Mouse (Mus musculus) erythroblast, adult 5-6 weeks (primary cell): ENCODE results near the gene Gabarapl2. TPM values are rescaled to one million over a fixed set of nuclear protein-coding genes. Genes with fewer than 3 reads are reported as not detected.
A peak's percentile ranks its signal among the peaks of the same experiment; 100 is the strongest.
"Not testable (repeated sequence)": the region's sequence is repeated elsewhere in the genome, so short reads cannot be mapped to it uniquely, and the experiment has no call there.

Experiments
- ATAC-seq: replicated peaks from 2 replicates; pipeline ENCODE4 v1.8.0; 2016; ENCODE audit warnings: moderate number of reproducible peaks, mild to moderate bottlenecking, moderate TSS enrichment, inconsistent platforms; ENCODE audit not compliant: poor library complexity, low FRiP score, severe bottlenecking
- total RNA-seq, 2 experiments: library from RNA; stranded (forward) in 1 of 2; stranded (reverse) in 1 of 2; fragments of 150-400 nt in 1 of 2; fragments of 200-764, 138-1000 nt in 1 of 2; gene quantifications; 2 replicates each; pipeline versions ENCODE4 v1.2.3 to v1.2.4; 2015 to 2017; ENCODE audit warnings: low replicate concordance in 2 of 2

Gene Gabarapl2
- total RNA-seq, 2 experiments from 2014 or later = 113 to 170 TPM

DNA sequence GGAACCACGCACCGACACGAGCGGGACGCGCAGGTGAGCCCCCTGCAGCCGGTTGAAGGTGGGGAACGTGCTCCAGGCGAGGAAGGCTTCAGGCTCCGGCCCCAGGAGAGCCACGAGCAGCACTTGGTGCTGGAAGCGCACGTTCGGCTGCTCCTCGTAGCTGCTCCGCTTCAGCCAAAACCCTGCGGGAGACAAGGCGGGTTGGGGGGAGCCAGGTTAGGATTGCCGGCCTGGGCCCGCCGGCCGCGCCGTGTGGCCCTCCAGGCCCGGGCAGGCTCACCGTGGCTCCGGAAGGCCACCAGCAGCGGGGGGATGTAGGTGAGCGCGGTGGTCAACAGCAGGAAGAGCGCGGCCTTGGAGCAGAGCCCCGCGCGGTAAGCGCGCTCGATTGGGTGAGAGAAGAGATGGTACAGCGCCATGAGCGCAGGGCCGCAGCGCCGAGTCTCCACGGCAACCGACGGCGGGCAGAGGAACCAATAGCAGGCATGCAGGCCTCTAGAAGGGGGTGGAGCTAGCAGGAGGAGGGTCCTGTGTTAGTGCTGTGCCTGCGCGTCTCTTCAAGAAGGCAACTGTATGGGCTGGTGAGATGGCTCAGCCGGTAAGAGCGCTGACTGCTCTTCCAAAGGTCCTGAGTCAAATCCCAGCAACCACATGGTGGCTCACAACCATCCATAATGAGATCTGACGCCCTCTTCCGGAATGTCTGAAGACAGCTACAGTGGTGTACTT, 7.0 kb upstream of the Gabarapl2 start, which contains the start of gene Tmem231:
Gene Tmem231, minus strand, starts transcription at position 534 of the 729 bp plus-strand sequence.
- ATAC-seq = peak; percentile 89

DNA sequence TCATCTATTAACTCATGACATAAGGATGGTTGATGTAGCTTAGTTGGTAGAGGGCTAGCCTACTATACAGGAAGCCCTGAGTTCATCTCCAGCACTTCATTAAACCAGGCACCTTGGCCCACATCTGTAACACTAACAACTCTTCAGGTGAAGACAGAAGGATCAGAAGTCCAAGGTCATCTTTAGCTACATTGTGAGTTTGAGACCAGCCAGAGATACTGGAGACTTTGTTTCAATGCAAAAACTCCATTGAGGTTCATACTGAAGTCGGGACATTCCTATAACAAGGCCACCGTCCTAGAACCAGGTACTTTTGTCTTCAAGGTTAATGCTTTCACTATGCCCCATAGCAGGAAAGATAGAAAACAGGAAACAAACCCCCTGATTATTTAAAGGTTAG, 6.3 kb upstream of the Gabarapl2 start:
- ATAC-seq = no peak

DNA sequence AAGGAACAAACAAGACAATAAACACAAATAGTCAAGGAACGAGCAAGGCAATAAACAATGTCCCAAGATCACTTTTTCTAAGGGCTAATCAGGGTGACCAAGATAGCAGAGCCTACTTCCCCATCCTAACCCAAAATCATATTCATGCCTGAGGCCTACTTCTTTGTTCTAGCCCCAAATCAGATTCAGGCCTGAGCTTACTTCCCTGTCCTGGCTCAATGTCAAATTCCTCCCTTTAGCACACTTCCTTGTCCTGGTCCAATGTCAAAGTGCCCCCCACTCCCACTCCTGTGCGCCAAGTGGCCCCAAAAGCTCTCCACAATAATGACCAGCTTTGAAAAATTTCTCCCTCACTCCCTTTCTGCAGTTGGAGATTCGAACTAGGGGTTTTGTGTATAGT, 3.3 kb upstream of the Gabarapl2 start:
- ATAC-seq = no peak

DNA sequence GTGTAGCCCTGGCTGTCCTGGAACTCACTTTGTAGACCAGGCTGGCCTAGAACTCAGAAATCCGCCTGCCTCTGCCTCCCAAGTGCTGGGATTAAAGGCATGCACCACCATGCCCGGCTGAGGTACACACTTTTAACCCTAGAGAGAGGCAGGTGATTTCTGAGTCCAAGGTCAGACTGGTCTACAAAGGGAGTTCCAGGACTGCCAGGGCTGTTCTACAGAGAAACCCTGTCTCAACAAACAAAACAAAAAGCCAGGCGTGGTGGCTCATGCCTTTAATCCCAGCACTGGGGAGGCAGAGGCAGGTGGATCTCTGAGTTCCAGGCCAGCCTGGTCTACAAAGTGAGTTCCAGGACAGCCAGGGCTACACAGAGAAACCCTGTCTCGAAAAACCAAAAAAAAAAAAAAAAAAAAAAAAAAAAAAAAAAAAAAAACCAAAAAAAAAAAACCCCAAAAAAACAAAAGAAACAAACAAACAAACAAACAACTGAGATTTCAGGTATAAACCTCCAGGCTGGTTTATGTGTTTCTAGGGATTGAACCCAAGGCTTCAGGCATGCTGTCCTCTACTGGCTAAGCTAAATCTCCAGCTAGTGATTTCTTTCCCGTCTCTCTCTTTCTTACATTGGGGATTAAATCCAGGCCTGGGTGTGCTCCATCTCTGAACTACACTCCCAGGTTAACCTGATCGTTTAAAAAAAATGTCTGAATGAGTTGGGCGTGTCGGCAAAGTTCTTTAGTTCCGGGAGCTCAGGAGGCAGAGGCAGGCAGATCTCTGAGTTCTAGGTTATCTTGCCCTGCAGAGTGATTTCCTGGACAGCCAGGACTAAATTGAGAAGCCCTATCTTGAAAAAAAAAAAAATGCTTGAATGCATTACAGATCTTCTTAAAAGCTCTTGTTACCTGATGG, 2.2 kb upstream of the Gabarapl2 start:
- not testable (repeated sequence) for ATAC-seq

DNA sequence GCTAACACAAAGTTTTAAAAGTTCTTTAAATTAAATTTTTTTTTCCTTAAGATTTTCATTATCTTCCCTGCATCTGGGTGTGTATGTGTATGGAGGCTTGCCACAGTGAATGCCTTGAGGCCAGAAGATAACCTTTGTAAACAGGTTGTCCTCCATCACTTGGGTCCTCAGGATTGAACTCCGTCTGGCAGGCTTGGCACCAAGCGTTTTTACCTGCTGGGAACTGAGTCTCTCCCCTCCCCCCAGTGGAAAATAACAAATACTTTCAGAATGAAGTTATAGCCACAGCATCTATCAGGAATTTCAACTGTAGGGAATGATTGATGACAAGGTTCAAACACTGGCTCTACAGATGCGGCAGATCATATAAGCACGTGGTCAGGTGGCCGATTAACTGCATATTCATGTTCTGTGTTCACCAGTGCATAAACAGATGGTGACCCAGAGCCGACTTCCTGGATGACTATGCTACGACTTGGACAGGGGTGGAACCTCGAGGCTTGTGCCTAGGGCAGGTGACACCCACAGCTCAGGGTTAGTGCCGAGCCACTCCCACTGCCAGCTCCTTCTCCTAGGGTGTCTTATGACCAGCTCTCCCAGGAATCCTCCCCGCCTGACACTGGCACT, 874 bp upstream of the Gabarapl2 start:
- peak; percentile 89 for ATAC-seq

DNA sequence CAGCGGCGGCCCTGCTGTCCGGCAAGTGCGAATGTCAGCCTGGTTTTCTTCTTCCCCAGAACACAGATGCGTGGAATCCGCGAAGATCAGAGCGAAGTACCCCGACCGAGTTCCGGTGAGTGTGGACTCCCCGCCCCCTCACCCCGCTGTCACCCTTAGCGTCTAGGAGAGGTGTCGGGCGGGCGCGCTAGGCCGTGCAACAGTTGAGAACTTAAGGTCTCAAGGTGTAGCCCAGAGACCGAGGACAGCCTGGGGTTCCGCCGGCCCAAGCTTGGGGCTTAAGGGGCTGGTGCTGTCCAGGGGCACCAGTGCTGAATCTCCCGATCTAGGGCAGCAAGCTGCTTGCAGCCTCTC, 575 bp downstream of the Gabarapl2 start:
- peak; percentile 51 for ATAC-seq

DNA sequence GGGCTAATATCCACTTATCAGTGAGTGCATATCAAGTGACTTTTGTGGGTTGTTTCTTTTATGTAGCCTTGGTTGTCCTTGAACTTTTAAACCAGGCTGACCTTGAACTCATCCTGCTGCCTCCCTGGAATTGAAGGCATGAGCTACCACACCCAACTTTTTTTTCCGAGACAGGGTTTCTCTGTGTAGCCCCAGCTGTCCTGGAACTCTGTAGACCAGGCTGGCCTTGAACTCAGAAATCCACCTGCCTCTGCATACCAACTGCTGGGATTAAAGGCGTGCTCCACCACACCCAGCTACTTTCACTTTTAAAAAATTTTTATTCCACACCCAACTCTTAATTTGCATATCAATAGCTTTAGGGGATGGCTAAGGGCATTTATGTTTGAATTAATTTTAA, 3.0 kb downstream of the Gabarapl2 start:
- no peak for ATAC-seq

DNA sequence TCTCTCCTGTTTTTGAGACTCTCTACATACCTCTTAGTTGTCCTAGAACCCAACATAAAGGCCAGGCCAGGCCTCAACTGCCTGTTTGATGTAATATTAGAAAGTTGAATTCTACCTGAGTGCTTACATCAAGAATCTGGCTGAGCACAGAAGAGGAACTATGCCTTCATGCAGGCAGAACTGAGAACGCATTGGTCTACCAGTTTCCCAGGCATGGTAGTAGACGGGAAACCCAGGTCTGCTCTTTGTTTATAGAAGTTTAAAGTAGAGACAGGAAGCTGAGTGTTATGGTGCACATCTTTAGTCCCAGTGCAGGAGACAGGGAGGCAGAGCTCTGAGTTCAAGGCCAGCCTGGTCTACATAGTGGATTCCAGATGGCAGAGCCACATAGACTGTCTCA, 6.6 kb downstream of the Gabarapl2 start:
- ATAC-seq = no peak

DNA sequence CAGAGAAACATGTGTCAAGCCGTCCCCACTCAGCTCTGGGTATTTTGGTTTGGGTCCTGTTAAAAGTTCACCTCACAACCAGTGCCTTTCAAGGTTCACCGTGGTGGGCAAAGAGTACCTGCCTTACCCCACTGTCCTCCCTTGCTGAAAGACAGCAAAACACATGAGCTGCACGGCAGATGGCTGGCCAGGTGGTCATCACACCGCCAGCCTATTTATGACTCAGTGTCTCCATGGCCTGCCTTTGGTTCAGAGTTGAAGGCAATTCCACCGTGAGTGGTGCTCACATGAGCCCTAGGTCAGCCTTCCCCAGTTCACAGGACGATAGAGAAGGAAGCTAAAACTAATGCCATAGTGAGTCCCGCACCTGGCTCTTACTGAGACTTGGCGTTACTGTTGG, 7.5 kb downstream of the Gabarapl2 start:
- ATAC-seq = no peak

DNA sequence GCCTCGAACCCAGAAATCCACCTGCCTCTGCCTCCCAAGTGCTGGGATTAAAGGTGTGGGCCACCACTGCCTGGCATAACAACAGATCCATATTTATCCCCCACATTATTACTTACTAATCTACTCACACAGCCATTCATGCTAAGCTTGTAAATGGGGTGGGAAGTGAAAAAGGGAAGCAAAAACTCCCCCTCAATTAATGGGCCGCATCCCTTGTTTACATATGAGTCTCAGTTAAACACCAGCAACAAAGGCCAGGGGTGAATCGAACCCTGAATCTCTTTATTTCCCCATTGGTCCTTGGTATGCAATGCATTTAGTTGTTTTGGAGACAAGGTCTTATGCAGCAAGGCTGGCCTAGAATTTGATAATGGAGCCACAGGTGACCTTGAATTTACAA, 10.3 kb downstream of the Gabarapl2 start:
- no peak for ATAC-seq

DNA sequence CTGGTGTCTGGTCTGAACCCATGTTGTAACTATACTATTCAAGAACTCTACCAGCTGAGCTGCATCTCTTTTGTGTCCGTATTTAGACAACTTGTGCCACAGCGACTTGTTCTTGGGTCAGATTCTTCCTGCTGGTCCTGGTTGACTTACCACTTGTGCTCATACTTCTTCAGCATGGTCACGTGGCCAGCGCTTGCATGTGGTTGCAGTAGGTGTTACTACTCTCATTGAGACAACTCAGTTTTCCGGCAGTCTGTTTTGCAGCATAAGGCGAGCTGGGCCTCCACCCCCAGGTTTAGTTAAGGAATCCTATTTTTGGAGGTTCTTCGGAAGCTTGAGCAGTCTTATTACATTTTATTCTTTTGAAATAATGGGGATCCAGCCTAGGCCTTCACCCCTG, 10.8 kb downstream of the Gabarapl2 start:
- ATAC-seq = no peak

DNA sequence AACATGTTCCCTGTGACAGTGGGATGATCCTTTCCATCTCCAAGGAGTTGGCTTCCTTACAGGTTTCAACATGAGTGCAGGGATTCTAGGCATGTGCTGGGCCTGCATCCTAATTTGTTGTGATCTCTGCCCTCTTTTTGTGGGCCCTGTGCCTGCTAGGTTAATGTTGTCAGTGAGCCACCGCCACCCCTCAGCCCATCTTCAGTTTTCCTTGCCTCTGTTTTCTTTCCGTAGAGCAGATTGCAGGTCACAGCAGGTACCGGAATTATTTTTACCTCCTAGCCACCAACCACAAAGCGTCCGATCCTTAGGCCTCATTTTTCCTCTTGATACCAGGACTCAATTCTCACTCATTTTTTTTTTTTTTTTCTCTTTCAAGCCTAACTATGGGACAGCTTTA, 11.4 kb downstream of the Gabarapl2 start:
- ATAC-seq = no peak

DNA sequence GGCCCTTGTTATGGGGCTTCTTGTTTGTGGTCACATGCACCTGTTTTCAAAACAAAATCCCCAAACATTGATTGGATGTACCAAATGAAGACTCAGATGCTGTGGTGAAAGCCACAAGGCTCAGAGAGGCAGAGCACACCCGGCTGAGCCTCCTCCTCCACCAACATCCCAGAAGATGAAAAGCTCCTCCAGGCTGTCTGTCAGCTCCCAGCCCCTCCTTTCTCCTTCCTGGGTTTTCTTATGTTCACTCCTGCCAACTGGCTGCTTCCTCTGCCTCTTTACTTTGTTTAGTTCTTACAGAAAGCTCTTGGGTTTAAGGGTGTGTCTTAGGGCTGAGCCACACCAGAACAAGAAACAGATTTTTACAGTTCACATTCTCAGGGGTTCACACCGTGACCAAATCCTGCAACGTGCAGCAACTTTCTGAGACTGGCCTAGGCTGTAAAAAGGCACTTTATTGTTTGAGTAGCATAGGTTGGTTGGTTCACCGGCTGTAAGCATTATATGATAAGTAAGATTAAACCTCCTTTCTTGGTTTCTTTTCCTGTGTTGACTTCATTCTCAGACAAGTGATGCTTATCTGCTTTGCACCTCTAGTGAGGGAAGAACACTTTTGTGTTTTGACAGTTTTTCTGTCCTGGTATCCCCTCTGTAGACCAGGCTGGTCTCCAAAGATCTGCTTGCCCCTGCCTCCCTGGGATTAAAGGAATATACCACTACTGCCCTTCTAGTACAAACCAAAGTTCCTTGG, 14.5 kb downstream of the Gabarapl2 start:
- ATAC-seq = no peak

DNA sequence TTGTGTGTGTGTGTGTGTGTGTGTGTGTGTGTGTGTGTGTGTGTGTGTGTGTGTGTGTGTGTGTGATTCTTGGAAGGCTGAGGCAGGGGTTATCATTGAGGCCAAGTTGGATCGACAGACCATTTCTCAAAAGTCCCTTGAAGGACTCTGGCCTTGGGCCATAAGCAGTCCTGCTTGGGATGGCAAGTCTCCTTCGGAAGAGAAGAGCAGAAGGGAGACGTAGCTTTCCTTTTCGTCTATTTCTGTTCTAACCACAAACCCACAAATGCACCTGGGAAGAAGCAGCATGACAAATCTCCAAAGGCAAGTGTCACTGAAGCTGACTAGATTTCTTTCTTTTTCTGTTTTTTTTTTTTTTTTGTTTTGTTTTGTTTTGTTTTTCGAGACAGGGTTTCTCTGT, 15.4 kb downstream of the Gabarapl2 start:
- ATAC-seq = no peak

DNA sequence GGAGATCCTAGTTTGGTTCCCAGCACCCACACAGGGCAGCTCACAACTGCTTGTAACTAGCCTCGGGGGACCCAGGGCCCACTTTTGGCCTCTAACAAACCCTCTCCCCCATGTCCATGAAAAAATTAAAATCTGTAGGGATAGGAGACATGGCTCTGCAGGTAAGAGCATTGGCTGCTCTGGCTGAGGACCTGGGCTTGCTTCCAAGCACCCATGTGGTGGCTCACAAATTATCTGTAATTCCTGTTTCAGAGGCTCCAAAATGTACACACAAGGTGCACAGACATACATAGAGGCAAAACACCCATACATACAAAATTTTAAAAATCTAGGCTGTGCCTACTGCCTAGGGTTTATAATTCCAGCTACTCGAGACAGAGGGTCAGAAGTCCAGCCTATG, 16.7 kb downstream of the Gabarapl2 start:
- ATAC-seq = no peak

DNA sequence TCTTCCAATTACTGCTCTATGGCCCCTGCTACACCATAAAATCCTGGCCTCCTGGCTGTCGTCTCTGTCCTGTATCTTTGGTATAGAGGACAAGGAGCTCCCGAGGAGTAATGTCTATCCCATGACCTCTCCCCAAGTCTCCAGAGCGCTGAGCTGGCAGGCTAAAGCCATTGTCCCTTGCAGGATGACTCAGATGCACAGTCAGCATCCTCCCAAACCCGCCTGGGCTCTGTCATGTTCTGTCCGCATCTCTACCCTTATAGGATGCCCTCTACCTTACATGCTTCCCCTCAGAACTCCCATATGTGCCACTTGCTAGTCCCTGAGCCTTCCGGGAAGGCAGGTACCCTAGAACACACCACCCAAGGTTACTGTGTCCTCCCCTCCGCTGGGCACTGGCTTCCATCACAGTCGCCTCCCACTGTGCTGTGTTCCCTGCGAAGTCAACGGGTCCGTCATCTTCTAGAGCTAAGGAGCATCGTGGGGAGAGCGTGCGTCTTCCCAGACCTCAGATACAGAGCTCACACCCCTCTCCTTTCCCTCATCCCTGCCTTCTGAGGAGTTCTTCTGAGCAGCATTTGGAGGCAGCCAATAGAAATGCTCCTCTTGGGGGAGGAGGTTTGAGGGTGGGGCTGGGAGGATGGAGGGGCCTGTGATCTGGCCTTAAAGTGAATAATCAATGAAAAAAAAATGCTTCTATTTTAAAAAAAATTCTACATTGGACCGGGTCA, 20.3 kb downstream of the Gabarapl2 start:
- ATAC-seq = no peak

DNA sequence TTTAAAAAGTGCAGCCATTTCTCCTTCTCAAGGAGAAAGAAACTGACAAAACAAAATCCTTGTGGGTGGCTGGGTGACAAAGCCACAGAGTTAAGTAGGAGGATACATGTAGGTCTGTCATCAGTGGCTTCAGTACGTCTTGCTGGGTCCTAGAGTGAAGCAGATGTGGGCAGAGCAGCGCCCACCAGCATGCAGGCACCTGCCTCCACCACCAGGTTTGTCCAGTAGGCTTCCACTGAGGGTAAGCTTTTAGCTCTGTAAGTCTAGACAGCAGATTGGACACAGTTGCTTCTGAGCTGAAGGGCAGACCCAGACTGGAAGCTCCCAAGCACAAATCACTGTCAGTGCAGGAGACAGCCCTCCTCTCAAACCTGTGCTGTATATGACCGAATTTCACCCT, 20.8 kb downstream of the Gabarapl2 start:
- ATAC-seq = no peak

DNA sequence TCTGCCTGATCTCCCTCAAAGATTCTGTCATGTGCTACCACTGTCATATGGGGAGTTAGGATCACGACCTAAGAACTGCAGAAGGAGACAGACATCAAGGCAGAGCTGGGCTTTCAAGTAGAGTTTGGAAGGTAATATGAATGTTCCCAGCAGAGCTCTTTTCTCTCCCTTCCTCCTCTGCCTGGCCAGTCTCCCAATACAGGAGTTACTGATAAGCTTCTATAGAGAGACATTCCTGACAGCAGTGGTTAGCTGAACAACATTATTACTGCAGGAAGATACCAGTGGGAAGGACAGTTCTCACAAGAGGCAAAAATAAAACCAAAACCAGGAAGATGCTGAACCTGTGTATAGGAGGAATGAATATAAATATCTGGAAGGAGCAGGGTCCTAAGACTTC, 22.1 kb downstream of the Gabarapl2 start:
- ATAC-seq = no peak

DNA sequence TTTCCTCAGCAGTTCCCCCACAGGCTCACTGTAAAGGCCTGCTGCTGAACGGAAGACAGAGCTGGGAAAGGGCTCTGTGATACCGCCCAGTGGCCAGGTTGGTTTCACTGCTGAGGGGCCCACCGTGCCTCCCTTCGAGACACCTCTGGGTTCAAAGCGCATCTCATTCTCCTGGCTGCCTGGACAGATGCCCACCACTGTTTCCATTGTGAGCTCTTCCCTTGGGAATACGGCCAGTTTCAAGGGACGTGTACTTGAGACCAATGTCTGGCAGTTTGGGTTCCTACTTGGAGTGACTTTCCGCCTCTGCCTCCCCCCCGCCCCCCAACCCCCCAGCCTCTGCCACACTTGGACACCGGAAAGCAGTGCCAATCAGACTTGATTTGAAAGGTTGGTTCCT, 22.6 kb downstream of the Gabarapl2 start:
- no peak for ATAC-seq
